Mouse (Mus musculus): Measurements from ENCODE around the gene Fam187a.
A peak's percentile ranks its signal among the peaks of the same experiment; 100 is the strongest.

The Fam187a gene

DNA sequence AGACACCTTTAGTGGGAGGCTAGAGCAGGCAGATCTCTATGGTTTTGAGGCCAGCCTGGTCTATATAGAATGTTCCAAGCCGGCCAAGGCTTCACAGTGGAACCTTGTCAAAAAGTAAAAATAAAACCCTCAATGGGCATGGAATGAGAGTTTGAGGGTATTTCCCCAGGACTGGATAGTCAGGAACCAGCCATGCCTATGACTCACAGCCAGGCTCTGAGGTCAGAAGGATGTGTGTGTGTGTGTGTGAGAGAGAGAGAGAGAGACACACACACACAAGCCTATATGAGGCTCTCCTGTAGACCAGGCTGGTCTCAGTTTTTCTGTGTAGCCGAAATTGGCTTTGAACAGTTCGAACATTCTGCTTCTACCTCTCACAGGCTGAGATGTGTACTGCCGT, 9.7 kb downstream of the Fam187a start:
- DNase-seq (ENCODE audit: low spot score in 2 of 2): no peak

DNA sequence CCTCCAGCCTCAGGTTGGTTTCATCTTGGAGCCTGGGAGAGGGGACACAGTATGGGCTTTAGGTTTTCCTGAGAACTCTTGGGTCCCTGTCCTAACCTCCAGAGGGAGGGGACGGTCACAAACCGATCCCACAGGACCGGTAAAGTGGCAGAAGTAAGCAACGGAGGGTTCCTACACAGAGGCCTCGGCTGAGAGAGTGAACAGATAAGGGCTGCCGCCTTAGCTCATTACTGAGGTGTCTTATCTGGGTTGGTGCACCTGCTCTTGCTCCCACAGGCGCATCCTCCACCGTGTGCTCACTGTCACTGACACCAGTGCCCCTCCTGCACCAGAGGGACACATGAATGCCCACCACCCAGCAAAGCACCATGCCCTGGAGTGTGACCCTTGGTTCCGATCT, 10.8 kb downstream of the Fam187a start:
- no peak for DNase-seq (ENCODE audit: low spot score in 2 of 2)

- no peak for DNase-seq (ENCODE audit: low spot score in 2 of 2)
Observed at GRCm38 (mm10) chr11:102896641-102897040, 11.7 kb downstream of the Fam187a start.

DNA sequence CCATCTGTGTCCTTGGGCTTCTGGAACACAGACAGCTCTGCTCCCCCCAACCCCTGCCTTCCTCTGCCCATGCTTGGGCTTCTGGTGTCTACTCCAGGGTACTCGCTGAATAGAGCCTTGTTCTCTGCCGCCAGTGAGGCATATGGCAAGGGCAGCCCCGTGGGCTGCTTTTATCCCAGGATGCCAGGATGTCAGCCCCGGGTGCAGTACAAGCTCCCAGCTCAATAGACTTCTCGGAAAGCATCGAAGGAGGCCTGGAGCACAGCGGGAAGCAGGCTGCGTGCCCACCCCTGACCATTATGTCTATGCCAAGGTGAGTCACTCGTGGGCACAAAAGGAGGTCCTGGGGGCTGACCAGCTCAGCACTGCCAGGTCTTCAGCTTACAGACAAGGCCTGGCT, 13.4 kb downstream of the Fam187a start:
- no peak for DNase-seq (ENCODE audit: low spot score in 2 of 2)

DNA sequence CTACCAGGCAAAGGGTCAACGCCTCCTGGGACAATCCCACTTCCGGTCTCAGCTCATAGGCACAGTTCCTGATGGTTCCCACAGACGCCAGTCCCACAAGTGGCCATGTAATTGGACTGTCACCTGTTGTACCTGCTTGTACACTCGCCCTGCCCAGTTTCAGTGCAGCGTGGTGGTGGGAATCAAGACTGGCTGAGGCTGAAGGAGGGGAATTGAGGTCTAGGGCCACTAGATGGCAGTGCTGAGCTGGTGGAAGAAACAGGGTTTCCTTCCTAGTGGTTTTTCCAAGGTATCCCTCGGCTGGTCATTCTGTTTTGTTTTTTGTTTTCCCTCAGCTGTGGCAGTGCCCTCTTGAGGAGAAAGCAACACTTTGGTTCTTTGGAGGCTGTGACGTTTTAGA, 15.8 kb downstream of the Fam187a start, which contains the start of gene Gfap:
Gene Gfap (minus strand): TSS at position 150 of the 400 bp plus-strand sequence.
- DNase-seq (ENCODE audit: low spot score in 2 of 2): peak; percentile 17 to 39

- DNase-seq (ENCODE audit: low spot score in 2 of 2): no peak
Observed at GRCm38 (mm10) chr11:102901199-102901598, 16.2 kb downstream of the Fam187a start.

- DNase-seq (ENCODE audit: low spot score in 2 of 2): no peak
Observed at GRCm38 (mm10) chr11:102902107-102902506, 17.1 kb downstream of the Fam187a start.

DNA sequence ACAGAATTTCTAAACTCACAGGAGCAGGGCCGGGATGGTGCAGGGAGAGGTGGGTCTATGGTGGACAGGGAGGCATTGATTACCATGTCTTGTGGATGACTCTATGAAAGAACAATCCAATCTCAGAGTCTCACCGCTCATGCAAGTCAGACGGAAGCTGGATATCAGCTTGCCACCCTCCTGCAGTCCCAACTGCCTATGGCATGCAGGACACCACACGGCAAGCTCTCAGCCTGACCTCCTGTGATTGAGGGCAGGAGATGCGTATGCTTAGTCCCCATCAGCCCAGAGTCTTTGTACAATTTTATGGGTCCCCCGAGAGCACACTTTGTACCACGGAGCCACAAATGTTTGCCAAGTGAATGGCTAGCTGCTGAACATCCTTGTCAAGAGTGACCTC, 18.7 kb downstream of the Fam187a start:
- DNase-seq (ENCODE audit: low spot score in 2 of 2): no peak

GRCm38 (mm10) chr11:102911376-102911775, 26.4 kb downstream of the Fam187a start:
- DNase-seq (ENCODE audit: low spot score in 2 of 2): no peak

DNA sequence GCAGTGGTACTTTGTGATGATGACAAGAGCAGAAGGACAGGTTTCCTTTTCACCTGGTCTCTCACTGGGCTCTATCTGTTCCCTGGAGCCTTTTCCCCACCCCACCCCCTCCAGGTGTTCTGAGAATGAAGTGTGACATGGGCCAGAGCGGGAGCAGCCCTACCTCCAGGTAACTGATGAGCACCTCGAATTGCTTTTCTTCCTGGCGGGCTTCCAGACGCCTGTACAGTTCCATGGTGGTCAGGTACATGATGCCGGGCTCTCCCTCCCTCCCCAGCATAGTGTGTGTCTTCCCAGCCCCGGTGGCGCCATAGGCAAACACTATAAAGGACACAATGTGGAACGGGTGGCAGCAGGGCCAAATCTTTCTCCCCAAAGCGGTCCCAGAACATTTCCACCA, 30.4 kb downstream of the Fam187a start:
- DNase-seq (ENCODE audit: low spot score in 2 of 2): no peak

- no peak for DNase-seq (ENCODE audit: low spot score in 2 of 2)
Observed at GRCm38 (mm10) chr11:102918077-102918476, 33.1 kb downstream of the Fam187a start.

- DNase-seq (ENCODE audit: low spot score in 2 of 2): no peak
Observed at GRCm38 (mm10) chr11:102921491-102921890, 36.5 kb downstream of the Fam187a start.

DNA sequence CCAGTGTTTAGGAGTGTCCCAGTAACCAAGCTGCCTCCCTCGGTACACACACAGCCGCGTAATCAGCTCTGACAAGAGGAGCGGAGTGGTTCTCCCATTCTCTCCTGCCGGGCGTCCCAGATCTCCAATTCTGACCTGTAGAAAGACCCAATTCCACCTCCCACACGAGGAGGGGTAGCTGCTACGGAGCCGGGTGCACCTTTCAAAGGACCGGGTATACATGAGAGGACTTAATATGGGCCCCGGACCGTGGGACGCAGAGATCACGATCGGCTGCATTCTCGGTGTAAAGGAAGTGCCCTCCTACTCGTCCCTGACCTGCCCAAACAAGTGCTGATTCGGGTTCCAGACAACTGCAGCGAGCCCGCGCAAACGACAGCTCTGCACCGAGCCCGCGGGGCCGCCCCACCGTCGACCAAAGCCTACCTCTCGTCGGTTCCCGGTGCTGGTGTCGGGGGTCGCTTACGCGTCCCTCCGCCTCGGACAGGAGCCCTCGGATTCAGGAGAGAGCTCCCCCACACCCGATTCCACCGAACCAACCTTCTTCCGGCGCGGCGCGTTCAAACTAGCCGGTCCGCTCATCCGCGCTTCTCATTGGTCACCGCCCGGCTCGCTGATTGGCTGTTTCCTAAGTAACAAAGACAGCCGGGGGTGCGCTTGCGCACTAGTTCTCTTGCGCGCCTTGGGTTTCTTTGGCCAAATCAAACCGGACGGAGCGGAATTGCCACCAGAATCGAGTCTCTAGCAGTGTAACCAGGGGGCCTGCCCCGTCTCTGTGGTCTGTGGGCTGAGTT, 39.8 kb downstream of the Fam187a start, which contains the start of gene Kif18b:
Gene Kif18b (minus strand): TSS at position 568 of the 794 bp plus-strand sequence.
- DNase-seq (ENCODE audit: low spot score in 2 of 2): peak; percentile 92 to 94

- no peak for DNase-seq (ENCODE audit: low spot score in 2 of 2)
Observed at GRCm38 (mm10) chr11:102925351-102925717, 40.4 kb downstream of the Fam187a start.

DNA sequence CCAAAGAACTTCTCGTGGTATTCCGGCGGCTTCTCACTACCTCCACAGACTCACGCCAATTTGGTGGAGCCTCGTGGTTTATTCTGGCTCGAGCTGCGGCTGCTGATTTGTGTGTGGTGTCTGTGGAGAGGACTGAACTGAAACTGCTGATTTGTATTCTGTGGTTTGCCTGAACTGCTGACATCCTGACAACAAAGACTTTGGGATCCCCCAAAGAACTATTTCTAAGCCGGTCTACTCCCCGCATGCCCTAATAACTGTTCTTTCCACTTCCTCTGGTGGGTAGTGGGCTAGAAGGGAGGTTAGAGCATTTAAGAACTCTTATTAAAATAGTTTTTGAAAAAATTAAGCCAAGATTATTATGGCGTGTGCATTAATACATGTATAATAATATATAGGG, 45.7 kb downstream of the Fam187a start:
- no peak for DNase-seq (ENCODE audit: low spot score in 2 of 2)

- no peak for DNase-seq (ENCODE audit: low spot score in 2 of 2)
Observed at GRCm38 (mm10) chr11:102936272-102936671, 51.3 kb downstream of the Fam187a start.
